Mouse (Mus musculus): ENCODE measurements at regions not wholly inside any gene's neighbourhood (a gene's known extent, or its start where the extent isn't known, plus 50 kb on each side); places are given as distances from the start of the nearest gene placed in this dataset.

DNA sequence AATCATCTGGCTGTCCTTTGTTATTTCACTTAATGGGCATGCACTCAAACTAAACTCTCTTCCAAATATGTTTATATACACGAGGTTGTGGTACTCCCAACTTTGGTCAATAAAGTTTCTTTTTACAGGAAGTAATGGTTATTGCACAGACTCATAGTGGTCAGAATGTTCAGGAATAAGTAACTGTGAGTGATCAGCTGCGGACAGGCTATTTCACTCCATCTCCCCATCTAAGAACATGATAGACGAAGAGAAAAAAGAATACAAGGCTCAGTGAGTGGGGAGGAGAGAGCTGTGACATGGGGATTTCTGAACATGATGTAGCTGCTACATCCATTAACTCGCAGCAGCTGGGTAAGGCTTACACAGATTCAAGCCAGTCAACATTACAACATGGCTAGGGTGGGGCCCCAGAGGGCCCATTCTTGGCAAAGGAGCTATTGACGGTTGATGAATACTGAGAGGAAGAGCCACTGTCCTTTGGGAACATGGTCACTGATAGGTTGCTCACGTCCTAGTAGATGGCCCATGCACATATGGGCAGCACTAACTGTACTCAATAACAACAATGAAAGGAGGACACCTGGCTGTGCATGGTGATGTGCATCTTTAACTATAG is 98.4 kb upstream of the Pum3 start:
- H3K4me1 ChIP-seq: no peaks in the 10 kb centered on the region
- no peaks in the 10 kb centered on the region for H3K9me3 ChIP-seq
- no peak for TF ChIP-seq FLI1 (IDR thresholded peaks at IDR 0.05; ENCODE audit: low read length)
- TF ChIP-seq GATA1 (IDR thresholded peaks at IDR 0.05; ENCODE audit: borderline replicate concordance, low read length): no peak
- H3K4me3 ChIP-seq (replicated peaks): no peak overlapping the region
- no peaks in the 10 kb centered on the region for H3K36me3 ChIP-seq (replicated peaks; ENCODE audit: low read length)
- no peaks in the 10 kb centered on the region for H3K27me3 ChIP-seq (replicated peaks)

DNA sequence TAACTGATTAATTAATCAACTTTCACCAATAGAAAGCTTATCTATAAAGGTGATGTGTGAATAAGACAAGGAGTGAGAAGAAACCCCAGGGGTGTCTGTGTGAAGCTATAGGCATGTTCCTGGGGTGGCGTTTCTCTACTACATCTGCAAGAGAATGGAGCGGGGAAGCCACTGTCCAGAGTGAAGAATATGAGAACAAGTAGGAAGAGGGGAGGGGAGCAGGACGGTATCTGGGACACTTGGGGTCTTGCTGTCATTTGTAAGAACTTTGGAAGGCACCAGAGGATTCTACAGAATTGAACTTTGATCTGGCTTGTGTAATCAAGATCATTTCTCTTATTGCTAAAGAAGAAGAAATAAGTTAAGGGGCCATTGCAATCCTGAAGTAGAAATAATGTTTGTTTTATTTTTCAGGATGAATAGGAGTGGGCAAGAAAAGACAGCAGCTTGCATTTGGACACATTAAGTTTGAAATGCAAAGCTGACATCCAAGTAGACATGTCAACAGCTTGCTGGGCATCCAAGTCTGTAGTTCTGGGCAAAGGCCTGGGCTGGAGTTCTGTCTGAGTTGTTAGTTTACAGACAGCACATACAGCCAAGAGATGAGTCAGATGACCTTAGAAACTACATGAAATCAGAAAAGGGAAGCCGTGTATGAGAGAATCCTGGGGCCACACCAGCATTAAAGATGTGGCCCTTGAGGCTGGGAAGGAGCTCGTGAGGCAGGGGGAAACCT is 89.9 kb upstream of the Pum3 start:
- TF ChIP-seq FLI1 (IDR thresholded peaks at IDR 0.05; ENCODE audit: low read length) (no peak), GATA1 (IDR thresholded peaks at IDR 0.05; ENCODE audit: borderline replicate concordance, low read length) (no peak)
- H3K9me3 ChIP-seq: no peaks in the 10 kb centered on the region
- H3K27me3 ChIP-seq (replicated peaks): no peaks in the 10 kb centered on the region
- H3K4me3 ChIP-seq (replicated peaks): no peak overlapping the region
- H3K36me3 ChIP-seq (replicated peaks; ENCODE audit: low read length): no peaks in the 10 kb centered on the region
- no peaks in the 10 kb centered on the region for H3K4me1 ChIP-seq

GRCm38 (mm10) chr19:27514267-27514666 is 84.6 kb upstream of the Pum3 start:
- TF ChIP-seq FLI1 (IDR thresholded peaks at IDR 0.05; ENCODE audit: low read length) (no peak), GATA1 (IDR thresholded peaks at IDR 0.05; ENCODE audit: borderline replicate concordance, low read length) (no peak)
- Histone ChIP-seq H3K9me3 (no peaks in the 10 kb centered on the region), H3K36me3 (replicated peaks; ENCODE audit: low read length) (no peaks in the 10 kb centered on the region), H3K4me1 (no peaks in the 10 kb centered on the region), H3K27me3 (replicated peaks) (no peaks in the 10 kb centered on the region), H3K4me3 (replicated peaks) (no peak overlapping the region)

DNA sequence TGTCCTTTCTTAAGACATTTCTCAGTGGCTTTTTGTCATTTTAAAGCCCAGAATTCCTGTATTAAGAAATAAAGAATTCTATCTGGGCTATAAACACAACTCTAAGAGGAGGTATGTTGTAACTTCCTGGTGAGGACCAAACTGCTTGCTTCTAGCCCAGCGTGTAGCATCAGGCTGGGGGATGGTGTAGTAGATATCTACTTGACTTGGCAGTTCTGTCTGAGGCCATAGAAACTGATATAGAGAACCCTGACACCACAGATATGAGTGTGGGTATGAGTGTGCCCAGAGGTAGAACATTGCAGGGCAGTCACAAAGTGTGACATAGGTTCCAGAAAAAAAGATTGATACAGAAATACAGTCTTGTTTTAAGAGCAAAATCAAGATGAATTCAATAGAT is 83.9 kb upstream of the Pum3 start:
- Histone ChIP-seq H3K36me3 (replicated peaks; ENCODE audit: low read length) (no peaks in the 10 kb centered on the region), H3K27me3 (replicated peaks) (no peaks in the 10 kb centered on the region), H3K4me3 (replicated peaks) (no peak overlapping the region), H3K4me1 (no peaks in the 10 kb centered on the region), H3K9me3 (no peaks in the 10 kb centered on the region)
- TF ChIP-seq GATA1 (IDR thresholded peaks at IDR 0.05; ENCODE audit: borderline replicate concordance, low read length) (no peak), FLI1 (IDR thresholded peaks at IDR 0.05; ENCODE audit: low read length) (no peak)

DNA sequence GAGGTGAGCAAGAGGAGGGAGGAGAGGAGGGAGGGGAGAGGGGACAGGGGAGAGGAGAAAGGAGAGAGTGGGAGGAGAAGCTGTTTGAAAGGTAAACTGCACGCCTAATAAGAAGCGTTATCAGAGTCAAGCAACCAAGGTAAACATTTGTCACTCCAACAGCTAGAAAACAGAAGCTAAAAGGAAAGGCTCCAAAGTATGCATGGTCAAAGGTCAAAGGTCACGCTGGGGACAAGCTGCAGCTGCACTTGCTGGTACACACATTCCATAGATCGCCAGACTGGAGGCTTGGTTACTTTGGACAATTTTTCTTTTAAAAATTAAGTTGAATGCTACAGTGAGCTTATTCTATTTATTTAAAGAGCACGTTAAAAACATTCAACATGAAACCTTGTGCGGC is 81.7 kb upstream of the Pum3 start:
- TF ChIP-seq FLI1 (IDR thresholded peaks at IDR 0.05; ENCODE audit: low read length) (no peak), GATA1 (IDR thresholded peaks at IDR 0.05; ENCODE audit: borderline replicate concordance, low read length) (no peak)

DNA sequence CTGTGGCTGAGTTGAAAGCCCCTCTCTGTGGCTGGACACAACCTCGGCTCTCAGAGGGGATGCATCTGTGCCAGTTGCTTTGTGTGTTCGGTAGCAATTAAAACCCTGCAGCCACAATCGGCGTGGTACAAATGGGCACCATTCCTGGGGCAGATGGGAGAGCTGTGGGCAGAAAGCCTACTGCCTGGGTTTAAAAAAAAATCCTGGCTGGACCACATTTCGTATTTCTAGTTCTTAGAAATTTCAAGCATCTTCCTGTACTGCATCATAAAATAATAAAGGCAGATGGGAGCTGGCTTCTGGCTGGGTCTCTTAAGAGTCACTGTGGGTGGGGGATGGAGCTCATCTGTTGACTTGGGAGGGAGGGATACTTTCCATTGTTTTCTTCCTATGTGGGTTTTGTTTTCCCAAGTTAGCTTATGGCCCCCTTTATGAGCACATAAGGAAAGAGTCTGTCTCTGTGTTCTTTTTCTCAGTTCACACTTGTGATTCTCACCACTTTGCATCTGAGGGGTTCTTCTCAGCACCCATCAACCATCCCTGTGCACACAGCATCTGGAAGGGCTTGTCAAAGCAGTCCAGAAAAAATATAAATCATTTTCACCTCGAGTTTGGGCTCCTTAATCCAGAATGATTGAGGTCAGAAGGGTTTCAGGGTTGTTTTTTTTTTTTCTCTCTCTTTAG is 80.5 kb upstream of the Pum3 start:
- Histone ChIP-seq H3K36me3 (replicated peaks; ENCODE audit: low read length) (no peaks in the 10 kb centered on the region), H3K9me3 (no peaks in the 10 kb centered on the region), H3K27me3 (replicated peaks) (no peaks in the 10 kb centered on the region), H3K4me1 (no peaks in the 10 kb centered on the region), H3K4me3 (replicated peaks) (no peak overlapping the region)
- TF ChIP-seq FLI1 (IDR thresholded peaks at IDR 0.05; ENCODE audit: low read length): no peak
- TF ChIP-seq GATA1 (IDR thresholded peaks at IDR 0.05; ENCODE audit: borderline replicate concordance, low read length): no peak

More for the DNA sequence above, 81.7 kb upstream of the Pum3 start:
- H3K36me3 ChIP-seq (replicated peaks; ENCODE audit: low read length): no peaks in the 10 kb centered on the region
- no peaks in the 10 kb centered on the region for H3K9me3 ChIP-seq
- no peaks in the 10 kb centered on the region for H3K27me3 ChIP-seq (replicated peaks)
- no peak overlapping the region for H3K4me3 ChIP-seq (replicated peaks)
- no peaks in the 10 kb centered on the region for H3K4me1 ChIP-seq

- no peaks in the 10 kb centered on the region for H3K36me3 ChIP-seq (replicated peaks; ENCODE audit: low read length)
- H3K27me3 ChIP-seq (replicated peaks): no peaks in the 10 kb centered on the region
- 0 out of 2 replicates have a peak, but pooled peaks cover 3% of the 10 kb centered on the region for H3K9me3 ChIP-seq
- no peak overlapping the region for H3K4me3 ChIP-seq (replicated peaks)
- TF ChIP-seq FLI1 (IDR thresholded peaks at IDR 0.05; ENCODE audit: low read length) (no peak), GATA1 (IDR thresholded peaks at IDR 0.05; ENCODE audit: borderline replicate concordance, low read length) (no peak)
- H3K4me1 ChIP-seq: no peaks in the 10 kb centered on the region; the same call in 1 of the 2 replicates
Measured at GRCm38 (mm10) chr19:27498278-27498677, 68.7 kb upstream of the Pum3 start.

DNA sequence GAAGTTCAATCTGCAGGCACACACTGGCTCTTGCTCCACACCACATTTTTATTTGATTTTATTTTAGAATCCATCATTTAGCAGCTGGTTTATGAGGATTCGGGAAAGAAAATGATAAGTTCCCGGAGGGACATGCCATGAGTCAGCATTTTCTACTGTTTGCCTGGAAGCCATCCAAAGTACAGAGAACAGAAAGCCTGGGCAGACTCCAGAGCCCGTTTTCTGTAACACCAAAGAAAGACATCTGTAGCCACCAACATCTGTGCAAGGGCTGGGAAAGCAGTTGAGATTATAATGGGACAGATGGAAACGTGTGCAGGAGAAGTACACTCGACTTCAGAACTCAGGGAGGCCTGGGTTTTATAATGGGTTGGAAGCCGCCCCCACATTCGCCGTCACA is 62.8 kb upstream of the Pum3 start:
- Histone ChIP-seq H3K27me3 (replicated peaks) (no peaks in the 10 kb centered on the region), H3K4me1 (no peaks in the 10 kb centered on the region), H3K9me3 (no peaks in the 10 kb centered on the region; the same call in 1 of the 2 replicates), H3K4me3 (replicated peaks) (no peak overlapping the region), H3K36me3 (replicated peaks; ENCODE audit: low read length) (no peaks in the 10 kb centered on the region)
- TF ChIP-seq GATA1 (IDR thresholded peaks at IDR 0.05; ENCODE audit: borderline replicate concordance, low read length): no peak
- no peak for TF ChIP-seq FLI1 (IDR thresholded peaks at IDR 0.05; ENCODE audit: low read length)

DNA sequence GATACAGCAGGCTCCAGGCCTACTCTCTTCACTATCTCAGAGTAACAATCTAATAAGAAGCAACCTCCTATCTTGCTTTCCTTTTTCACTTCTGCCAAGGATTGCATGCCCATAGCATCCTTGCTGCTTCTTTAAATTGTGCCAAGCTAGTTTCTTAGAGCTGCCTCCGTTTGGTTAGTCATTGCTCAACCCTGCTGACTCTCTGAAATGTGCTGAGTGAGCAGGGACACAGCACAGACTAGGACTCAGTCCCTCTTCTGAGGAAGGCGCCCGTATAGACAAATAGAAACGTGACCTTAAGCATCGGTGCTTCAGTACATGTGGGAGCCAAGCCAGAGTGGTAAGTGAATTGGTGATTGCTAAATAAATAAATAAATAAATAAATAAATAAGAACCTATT is 62.2 kb upstream of the Pum3 start:
- no peak for TF ChIP-seq FLI1 (IDR thresholded peaks at IDR 0.05; ENCODE audit: low read length)
- no peak for TF ChIP-seq GATA1 (IDR thresholded peaks at IDR 0.05; ENCODE audit: borderline replicate concordance, low read length)

DNA sequence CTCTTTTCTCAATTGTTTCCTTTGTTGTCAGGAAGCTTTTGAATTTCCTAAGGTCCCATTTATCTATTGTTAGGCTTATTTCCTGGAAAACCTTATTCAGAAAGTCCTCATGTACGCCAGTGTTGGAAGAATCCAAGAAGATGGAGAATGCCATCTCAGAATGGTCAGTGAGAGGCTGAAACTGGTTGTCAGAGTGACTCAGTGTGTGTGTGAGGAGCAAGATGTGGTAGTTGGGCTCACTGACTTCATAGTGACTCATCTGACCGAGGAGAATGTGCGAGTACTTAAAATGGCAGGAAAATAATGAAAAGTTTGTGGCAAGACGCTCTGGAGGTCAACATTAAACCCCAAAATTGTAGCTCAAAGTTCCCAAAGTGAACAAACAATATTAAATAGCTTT is 59.4 kb upstream of the Pum3 start:
- Histone ChIP-seq H3K4me3 (replicated peaks) (no peak overlapping the region), H3K27me3 (replicated peaks) (no peaks in the 10 kb centered on the region), H3K9me3 (no peaks in the 10 kb centered on the region; the same call in 1 of the 2 replicates), H3K36me3 (replicated peaks; ENCODE audit: low read length) (no peaks in the 10 kb centered on the region), H3K4me1 (no peaks in the 10 kb centered on the region)
- TF ChIP-seq FLI1 (IDR thresholded peaks at IDR 0.05; ENCODE audit: low read length) (no peak), GATA1 (IDR thresholded peaks at IDR 0.05; ENCODE audit: borderline replicate concordance, low read length) (no peak)

More for the DNA sequence above, 62.2 kb upstream of the Pum3 start:
- H3K4me1 ChIP-seq: no peaks in the 10 kb centered on the region
- no peaks in the 10 kb centered on the region; the same call in 1 of the 2 replicates for H3K9me3 ChIP-seq
- no peak overlapping the region for H3K4me3 ChIP-seq (replicated peaks)
- no peaks in the 10 kb centered on the region for H3K27me3 ChIP-seq (replicated peaks)
- no peaks in the 10 kb centered on the region for H3K36me3 ChIP-seq (replicated peaks; ENCODE audit: low read length)

Data from megakaryocyte, embryonic 14.5 days (primary cell).